Mouse (Mus musculus) liver, embryonic 14.5 days (tissue): ENCODE measurements around the gene Lpp.

Source experiments
- CTCF ChIP-seq: IDR thresholded peaks from 2 replicates; pipeline ENCODE4 v1.5.1; 2016; ENCODE audit warnings: antibody characterized with exemption, low read depth, control low read depth
- EP300 ChIP-seq: IDR thresholded peaks from 2 replicates; pipeline ENCODE4 v1.6.1; 2016; ENCODE audit warnings: antibody characterized with exemption, low read depth

DNA sequence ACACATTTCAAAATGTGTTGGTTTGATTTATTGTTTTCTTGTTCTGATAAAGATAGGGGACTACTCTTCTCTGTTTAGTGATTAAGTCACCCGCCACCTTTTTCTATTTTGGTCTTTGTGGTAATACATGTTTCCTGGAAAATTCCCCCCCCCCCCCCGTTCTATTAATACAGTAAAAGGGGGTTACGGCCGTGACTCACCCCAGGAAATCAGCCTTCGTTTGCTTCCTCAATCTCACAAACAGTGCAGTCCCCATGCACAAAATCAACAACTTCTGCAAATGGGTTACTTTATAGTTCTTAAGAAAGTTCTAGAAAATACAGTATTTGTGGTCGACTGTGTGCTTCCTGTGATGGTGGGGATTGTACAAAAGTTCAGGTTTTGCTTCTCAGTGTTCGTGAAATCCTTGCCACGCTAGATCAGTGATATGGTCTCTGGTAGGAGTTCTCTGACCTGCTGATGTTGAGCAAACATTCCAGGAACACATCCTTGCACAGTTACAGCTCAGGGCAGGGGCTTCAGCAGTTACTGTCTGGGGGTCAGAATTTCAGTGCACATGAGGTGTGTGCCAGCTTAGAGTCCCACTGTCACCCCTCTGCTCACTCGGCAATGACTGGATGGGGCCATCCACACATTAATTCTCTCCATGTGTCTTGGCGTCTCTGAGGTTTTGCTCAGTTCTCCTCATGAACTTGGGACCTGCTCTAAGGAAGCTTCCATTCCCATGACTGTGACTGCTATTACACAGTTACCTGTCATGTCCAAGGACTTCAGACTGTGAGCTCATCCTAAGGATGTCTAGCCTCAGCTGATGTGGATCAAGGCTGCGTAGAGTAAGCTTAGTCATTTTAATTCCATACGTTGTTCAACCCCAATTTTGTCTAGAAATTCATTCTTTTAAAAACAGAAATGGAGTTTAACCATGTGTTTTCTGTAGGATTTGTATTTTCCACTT is 236.2 kb downstream of the Lpp start:
- no peak for TF ChIP-seq CTCF
- TF ChIP-seq EP300: no peak
